ENCODE assay signal across 8 mouse cellular contexts in the genomic region with DNA sequence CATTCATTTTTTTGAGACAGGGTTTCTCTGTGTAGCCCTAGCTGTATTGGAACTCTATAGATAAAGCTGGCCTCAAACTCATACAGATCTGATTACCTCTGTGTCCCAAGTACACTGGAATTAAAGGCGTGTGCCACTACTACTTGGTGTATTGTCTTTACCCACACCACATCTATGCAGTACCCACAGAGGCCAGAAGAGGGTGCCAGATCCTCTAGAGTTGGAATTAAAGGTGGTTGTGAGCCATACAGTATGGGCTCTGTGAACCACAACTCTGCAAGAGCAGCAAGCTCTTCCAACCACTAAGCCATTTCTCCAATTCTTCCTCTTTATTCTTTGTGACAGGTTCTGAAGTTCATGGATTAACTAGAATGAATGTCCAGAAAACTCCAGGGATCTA. TPM values are rescaled to one million over a fixed set of nuclear protein-coding genes. Genes with fewer than 3 reads are reported as not detected.
DNase-seq lines count a peak whose midpoint lies in the region; ATAC-seq and TF ChIP-seq lines count a peak whose summit lies in the region.

No protein-coding gene starts in this region.

- no peak for ATAC-seq in kidney, postnatal 0 days (replicated peaks; ENCODE audit: low FRiP score, low read depth)

- H3K4me3 ChIP-seq in kidney, postnatal 0 days (replicated peaks; ENCODE audit: low read depth, low read length) = no peak overlapping the region

- WGBS in kidney, postnatal 0 days = 77% methylated on average over 1 of the region's 1 CpGs

- TF ChIP-seq CTCF in kidney, postnatal 0 days (IDR thresholded peaks at IDR 0.05; ENCODE audit: low read depth) = peak; percentile 64

- no peaks in the 10 kb centered on the region for H3K9me3 ChIP-seq in kidney, postnatal 0 days (replicated peaks; ENCODE audit: low read length)

- H3K9ac ChIP-seq in kidney, postnatal 0 days (ENCODE audit: low read depth, low read length) = no peak overlapping the region

- DNase-seq in cerebellum, adult 18-20 months = peak; percentile 7 to 47
- DNase-seq in cerebellum, adult 11 months = no peak
- DNase-seq in left cerebral cortex, postnatal 4 days = peak; percentile 14
- DNase-seq in left cerebral cortex, adult 8-10 months (ENCODE audit: low spot score in 2 of 2) = no peak
- peak; percentile 25 for DNase-seq in adrenal gland, adult 2 months
- no peak for DNase-seq in kidney, postnatal 0 days (ENCODE audit: low spot score)
- peak; percentile 42 for DNase-seq in retina, embryonic 14.5 days (ENCODE audit: low spot score)
- DNase-seq in left cerebral cortex, adult 18-20 months (ENCODE audit: low spot score in 2 of 2) = no peak

- 0 out of 2 replicates have a peak, but pooled peaks cover 4% of the 10 kb centered on the region for H3K27me3 ChIP-seq in kidney, postnatal 0 days (ENCODE audit: insufficient read depth, low read length)

- H3K36me3 ChIP-seq in kidney, postnatal 0 days (ENCODE audit: insufficient read depth, low read length) = no peaks in the 10 kb centered on the region

- H3K4me1 ChIP-seq in kidney, postnatal 0 days (replicated peaks; ENCODE audit: insufficient read depth, low read length) = no peaks in the 10 kb centered on the region

- no peak overlapping the region for H3K27ac ChIP-seq in kidney, postnatal 0 days

- intact Hi-C loops in left cerebral cortex, postnatal 4 days (cut with DNase I) = no loop called here

- H3K4me2 ChIP-seq in kidney, postnatal 0 days (ENCODE audit: low read length) = no peak overlapping the region

RNA-seq across cellular contexts. Expression of gene Tceal5, which starts 6.8 kb away (rescaled TPM):
- total RNA-seq in left cerebral cortex, postnatal 4 days (2021) = 10 to 100 TPM; 59.5 to 65.6 TPM
- total RNA-seq in left cerebral cortex, adult 8-10 months (2022) = 100 to 1,000 TPM in 3 of 4 experiments, 10 to 100 TPM in 1; 80.8 to 132 (median 117) TPM
- 1 to 10 TPM in 1 of 2 experiments, under 1 TPM in 1; 0.69 to 2.3 TPM for total RNA-seq in adrenal gland, adult 2 months (2021)
- polyA plus RNA-seq in adrenal gland, adult 2 months (2012; rRNA removed) = not detected in 2 replicates
- 2.6 and 2.9 TPM in 2 replicates for polyA plus RNA-seq in kidney, postnatal 0 days (2015; fragmentation: Nextera tagmentation; extraction: Ambion mirVana)
- 100 to 1,000 TPM in 1 of 2 experiments, 10 to 100 TPM in 1; 99.2 to 131 TPM for total RNA-seq in left cerebral cortex, adult 18-20 months (2021)

RNA-seq across cellular contexts. Expression of gene Tceal7, which starts 17.7 kb away (rescaled TPM):
- total RNA-seq in left cerebral cortex, postnatal 4 days (2021) = 1 to 10 TPM; 5.8 to 7.0 TPM
- total RNA-seq in left cerebral cortex, adult 8-10 months (2022) = 1 to 10 TPM; 1.6 to 2.9 (median 2.2) TPM
- total RNA-seq in adrenal gland, adult 2 months (2021) = not detected
- polyA plus RNA-seq in adrenal gland, adult 2 months (2012; rRNA removed) = not detected in 2 replicates
- 0.16 TPM in 1 of 2 replicates, not detected in the other for polyA plus RNA-seq in kidney, postnatal 0 days (2015; fragmentation: Nextera tagmentation; extraction: Ambion mirVana)
- total RNA-seq in left cerebral cortex, adult 18-20 months (2021) = 1 to 10 TPM; 1.8 to 3.0 TPM

RNA-seq across cellular contexts. Expression of gene Bex1, which starts 18.4 kb away (rescaled TPM):
- total RNA-seq in left cerebral cortex, postnatal 4 days (2021) = 100 to 1,000 TPM; 195 to 200 TPM
- total RNA-seq in left cerebral cortex, adult 8-10 months (2022) = 100 to 1,000 TPM in 2 of 4 experiments, 10 to 100 TPM in 2; 96.6 to 118 (median 102) TPM
- 10 to 100 TPM; 12.9 to 20.5 TPM for total RNA-seq in adrenal gland, adult 2 months (2021)
- 1.5 and 1.9 TPM in 2 replicates for polyA plus RNA-seq in adrenal gland, adult 2 months (2012; rRNA removed)
- polyA plus RNA-seq in kidney, postnatal 0 days (2015; fragmentation: Nextera tagmentation; extraction: Ambion mirVana) = 53.0 and 54.7 TPM in 2 replicates
- 10 to 100 TPM; 92.6 to 100.0 TPM for total RNA-seq in left cerebral cortex, adult 18-20 months (2021)

RNA-seq across cellular contexts. Expression of gene Tceal8, which starts 24.7 kb away (rescaled TPM):
- total RNA-seq in left cerebral cortex, postnatal 4 days (2021) = 10 to 100 TPM; 41.2 to 52.0 TPM
- 10 to 100 TPM; 32.4 to 42.8 (median 35.4) TPM for total RNA-seq in left cerebral cortex, adult 8-10 months (2022)
- total RNA-seq in adrenal gland, adult 2 months (2021) = 10 to 100 TPM; 37.1 to 56.5 TPM
- 0.87 and 1.2 TPM in 2 replicates for polyA plus RNA-seq in adrenal gland, adult 2 months (2012; rRNA removed)
- 206 and 209 TPM in 2 replicates for polyA plus RNA-seq in kidney, postnatal 0 days (2015; fragmentation: Nextera tagmentation; extraction: Ambion mirVana)
- total RNA-seq in left cerebral cortex, adult 18-20 months (2021) = 10 to 100 TPM; 37.1 to 40.3 TPM

RNA-seq across cellular contexts. Expression of gene Tceal9, which starts 48.0 kb away (rescaled TPM):
- total RNA-seq in left cerebral cortex, postnatal 4 days (2021) = 100 to 1,000 TPM; 129 to 130 TPM
- 100 to 1,000 TPM; 118 to 122 (median 119) TPM for total RNA-seq in left cerebral cortex, adult 8-10 months (2022)
- total RNA-seq in adrenal gland, adult 2 months (2021) = 100 to 1,000 TPM; 252 to 337 TPM
- 4.4 and 7.1 TPM in 2 replicates for polyA plus RNA-seq in adrenal gland, adult 2 months (2012; rRNA removed)
- polyA plus RNA-seq in kidney, postnatal 0 days (2015; fragmentation: Nextera tagmentation; extraction: Ambion mirVana) = 579 and 580 TPM in 2 replicates
- total RNA-seq in left cerebral cortex, adult 18-20 months (2021) = 100 to 1,000 TPM; 125 to 131 TPM

Comparison
In these comparisons a context has a peak if more than half of its experiments do, and no peak if none do; other contexts are left out.
1. DNase-seq: peak in cerebellum, adult 18-20 months (2 of 2), left cerebral cortex, postnatal 4 days (single experiment), adrenal gland, adult 2 months (single experiment) and retina, embryonic 14.5 days (single experiment); none in cerebellum, adult 11 months (single experiment), left cerebral cortex, adult 8-10 months (0 of 2), kidney, postnatal 0 days (single experiment) and left cerebral cortex, adult 18-20 months (0 of 2).
2. RNA of gene Tceal5, which starts 6.8 kb away (total RNA-seq): 99.2 to 131 TPM in left cerebral cortex, adult 18-20 months, 80.8 to 132 TPM in left cerebral cortex, adult 8-10 months and 59.5 to 65.6 TPM in left cerebral cortex, postnatal 4 days; 0.69 to 2.3 TPM in adrenal gland, adult 2 months; every median in the first group is over 10 times any median in the second.
3. RNA of gene Bex1, which starts 18.4 kb away (total RNA-seq): 195 to 200 TPM in left cerebral cortex, postnatal 4 days, 96.6 to 118 TPM in left cerebral cortex, adult 8-10 months and 92.6 to 100.0 TPM in left cerebral cortex, adult 18-20 months; 12.9 to 20.5 TPM in adrenal gland, adult 2 months; every median in the first group is over 4 times any median in the second.